Mouse (Mus musculus) frontal cortex, postnatal 14 days (tissue): ENCODE results near the gene Maco1.
A peak's percentile ranks its signal among the peaks of the same experiment; 100 is the strongest.

Experiments used
- DNase-seq, 2 experiments: peaks; one replicate each; pipeline ENCODE4 v3.0.0; 2022; ENCODE audit warnings: low spot score in 2 of 2

The Maco1 gene

GRCm38 (mm10) chr4:134853259-134853636, at the start of gene Maco1:
Maco1 (minus strand) TSS chr4:134853345.
- DNase-seq, result peak; percentile 99 to 100

GRCm38 (mm10) chr4:134901126-134901525, 48.0 kb upstream of the Maco1 start:
- no peak for DNase-seq

- no peak for DNase-seq
Measured at GRCm38 (mm10) chr4:134897256-134897655, 44.1 kb upstream of the Maco1 start.

GRCm38 (mm10) chr4:134892096-134892495, 39.0 kb upstream of the Maco1 start:
- peak in 1 of 2 experiments; percentile 56 for DNase-seq

GRCm38 (mm10) chr4:134884364-134884763, 31.2 kb upstream of the Maco1 start:
- no peak for DNase-seq

GRCm38 (mm10) chr4:134883808-134884207, 30.7 kb upstream of the Maco1 start:
- DNase-seq, result no peak

- DNase-seq, result no peak
Measured at GRCm38 (mm10) chr4:134883266-134883665, 30.1 kb upstream of the Maco1 start.

- no peak for DNase-seq
Measured at GRCm38 (mm10) chr4:134880041-134880440, 26.9 kb upstream of the Maco1 start.

GRCm38 (mm10) chr4:134879410-134879981, 26.4 kb upstream of the Maco1 start:
- DNase-seq, result peak; percentile 28 to 64

GRCm38 (mm10) chr4:134876171-134876570, 23.0 kb upstream of the Maco1 start:
- no peak for DNase-seq

- DNase-seq, result no peak
Measured at GRCm38 (mm10) chr4:134871950-134872349, 18.8 kb upstream of the Maco1 start.

- no peak for DNase-seq
Measured at GRCm38 (mm10) chr4:134871477-134871876, 18.3 kb upstream of the Maco1 start.

- no peak for DNase-seq
Measured at GRCm38 (mm10) chr4:134869815-134870375, 16.8 kb upstream of the Maco1 start.

GRCm38 (mm10) chr4:134869068-134869730, 16.1 kb upstream of the Maco1 start:
- DNase-seq, result no peak

- no peak for DNase-seq
Measured at GRCm38 (mm10) chr4:134868490-134868889, 15.3 kb upstream of the Maco1 start.

GRCm38 (mm10) chr4:134868065-134868464, 14.9 kb upstream of the Maco1 start:
- no peak for DNase-seq

GRCm38 (mm10) chr4:134867661-134868060, 14.5 kb upstream of the Maco1 start:
- no peak for DNase-seq

GRCm38 (mm10) chr4:134867213-134867612, 14.1 kb upstream of the Maco1 start:
- DNase-seq, result no peak

GRCm38 (mm10) chr4:134865789-134866188, 12.6 kb upstream of the Maco1 start:
- DNase-seq, result no peak

- no peak for DNase-seq
Measured at GRCm38 (mm10) chr4:134865340-134865739, 12.2 kb upstream of the Maco1 start.

- DNase-seq, result no peak
Measured at GRCm38 (mm10) chr4:134863937-134864729, 11.0 kb upstream of the Maco1 start, which contains the start of gene Rhd. Rhd (plus strand) TSS chr4:134864536.

GRCm38 (mm10) chr4:134862996-134863395, 9.9 kb upstream of the Maco1 start:
- DNase-seq, result no peak
